ENCODE assay signal across 31 mouse cellular contexts in genomic region chr8:72464211-72464610, GRCm38 (mm10). TPM values are rescaled to one million over a fixed set of nuclear protein-coding genes. Genes with fewer than 3 reads are reported as not detected.
"Had no signal": no experiment of that assay in that cellular context is flagged by ENCODE, and none has a peak within 500 bp of the region (broad histone marks: within the 10 kb centered on the region; RNA-seq: fewer than 3 reads in every experiment).

No protein-coding gene starts in this region.

- H3K4me1 ChIP-seq: limb, embryonic 10.5 days; limb, embryonic 12.5 days; limb, embryonic 13.5 days; limb, embryonic 15.5 days; liver, embryonic 12.5 days; liver, embryonic 13.5 days; lung, embryonic 15.5 days; midbrain, embryonic 10.5 days; midbrain, embryonic 12.5 days; midbrain, embryonic 13.5 days; midbrain, embryonic 15.5 days; neural tube, embryonic 12.5 days had no signal

- H3K9ac ChIP-seq: limb, embryonic 12.5 days; limb, embryonic 13.5 days; limb, embryonic 15.5 days; liver, embryonic 12.5 days; liver, embryonic 13.5 days; liver, embryonic 14.5 days; liver, embryonic 15.5 days; liver, postnatal 0 days; lung, embryonic 14.5 days; lung, embryonic 15.5 days; midbrain, embryonic 12.5 days; midbrain, embryonic 13.5 days; midbrain, embryonic 15.5 days; neural tube, embryonic 12.5 days had no signal

- H3K27ac ChIP-seq: limb, embryonic 10.5 days; limb, embryonic 12.5 days; limb, embryonic 13.5 days; limb, embryonic 15.5 days; liver, embryonic 12.5 days; liver, embryonic 13.5 days; liver, embryonic 14.5 days; liver, embryonic 15.5 days; lung, embryonic 15.5 days; macrophage; midbrain, embryonic 10.5 days; midbrain, embryonic 12.5 days; midbrain, embryonic 13.5 days; midbrain, embryonic 15.5 days; neural tube, embryonic 12.5 days had no signal

- ATAC-seq: liver, embryonic 12.5 days; liver, postnatal 0 days; lung, postnatal 0 days; midbrain, embryonic 15.5 days had no signal

- H3K27me3 ChIP-seq: limb, embryonic 12.5 days; limb, embryonic 13.5 days; limb, embryonic 15.5 days; liver, embryonic 12.5 days; liver, embryonic 13.5 days; liver, embryonic 15.5 days; lung, embryonic 15.5 days; megakaryocyte, embryonic 14.5 days; midbrain, embryonic 12.5 days; midbrain, embryonic 13.5 days; midbrain, embryonic 15.5 days; neural tube, embryonic 12.5 days had no signal

- DNase-seq: left cerebral cortex, postnatal 4 days; liver; liver, embryonic 13.5 days; liver, postnatal 0 days; lung, adult 18-20 months; lung, adult 2 months; lung, embryonic 14.5 days; lung, postnatal 10 days; lung, postnatal 14 days; lung, postnatal 36 days; lung, postnatal 4 days; midbrain, embryonic 14.5 days had no signal

- H3K4me3 ChIP-seq: limb, embryonic 10.5 days; limb, embryonic 12.5 days; limb, embryonic 13.5 days; limb, embryonic 15.5 days; liver, embryonic 12.5 days; liver, embryonic 13.5 days; liver, embryonic 15.5 days; lung, embryonic 15.5 days; megakaryocyte, embryonic 14.5 days; midbrain, embryonic 10.5 days; midbrain, embryonic 12.5 days; midbrain, embryonic 13.5 days; midbrain, embryonic 15.5 days; myocyte; neural tube, embryonic 12.5 days had no signal

- H3K4me2 ChIP-seq: limb, embryonic 12.5 days; limb, embryonic 13.5 days; limb, embryonic 15.5 days; liver, embryonic 11.5 days; liver, embryonic 12.5 days; liver, embryonic 13.5 days; liver, embryonic 15.5 days; lung, embryonic 14.5 days; lung, embryonic 15.5 days; midbrain, embryonic 12.5 days; midbrain, embryonic 13.5 days; midbrain, embryonic 15.5 days; neural tube, embryonic 12.5 days had no signal

- H3K9me3 ChIP-seq: limb, embryonic 10.5 days; limb, embryonic 12.5 days; limb, embryonic 13.5 days; limb, embryonic 15.5 days; liver, embryonic 12.5 days; liver, embryonic 13.5 days; liver, embryonic 15.5 days; lung, embryonic 15.5 days; megakaryocyte, embryonic 14.5 days; midbrain, embryonic 10.5 days; midbrain, embryonic 12.5 days; midbrain, embryonic 13.5 days; midbrain, embryonic 15.5 days; neural tube, embryonic 12.5 days had no signal

RNA-seq across cellular contexts. Expression of gene Calr3, which starts 20.5 kb away (rescaled TPM):
- total RNA-seq: monocyte, adult 5-6 weeks had no signal
